Mouse (Mus musculus) megakaryocyte, embryonic 14.5 days (primary cell): ENCODE measurements around the gene Dock7.

Source experiments
- FLI1 ChIP-seq: IDR thresholded peaks from 2 replicates; pipeline ENCODE4 v1.6.1; 2012; ENCODE audit warnings: low read length, inconsistent platforms, mixed read lengths
- GATA1 ChIP-seq: IDR thresholded peaks from 3 replicates; pipeline ENCODE4 v1.6.1; 2012; ENCODE audit warnings: mixed read lengths, low read length, inconsistent platforms, borderline replicate concordance

DNA sequence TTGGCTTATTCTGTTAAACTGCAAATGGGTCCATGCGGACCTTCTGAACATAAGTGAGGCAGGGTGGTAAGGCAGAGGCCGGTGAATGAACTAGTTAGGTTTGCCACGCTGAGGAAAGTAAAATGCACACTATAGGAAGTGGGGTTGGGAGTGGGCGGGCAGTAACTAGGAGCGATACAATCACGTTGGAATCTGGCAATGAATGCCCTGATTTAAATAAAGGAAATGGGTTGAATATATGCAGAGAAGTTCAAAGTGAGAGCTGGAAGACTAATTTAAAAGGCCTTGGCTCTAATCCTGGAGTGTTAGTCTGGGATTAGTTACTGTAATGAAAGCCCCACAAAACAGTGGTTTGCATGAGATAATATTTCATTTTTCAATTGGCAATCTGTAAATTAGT, 12.0 kb upstream of the Dock7 start:
- TF ChIP-seq GATA1 = no peak
- TF ChIP-seq FLI1 = no peak
